Mouse (Mus musculus): ENCODE results near the gene Smarcc1.

DNA sequence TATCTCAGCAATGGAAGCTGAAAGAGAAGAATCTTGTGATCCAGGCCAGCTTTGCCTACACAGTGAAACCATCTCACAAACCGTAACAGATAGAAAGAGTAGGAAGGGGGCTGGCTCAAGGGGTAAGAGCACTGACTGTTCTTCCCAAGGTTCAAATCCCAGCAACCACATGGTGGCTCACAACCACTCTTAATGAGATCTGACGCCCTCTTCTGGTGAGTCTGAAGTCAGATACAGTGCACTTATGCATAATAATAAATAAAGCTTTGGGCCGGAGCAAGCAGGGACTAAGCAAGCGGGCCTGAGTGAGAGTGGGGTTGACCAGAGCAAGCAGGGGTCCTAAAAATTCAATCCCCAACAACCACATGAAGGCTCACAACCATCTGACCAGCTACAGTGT, 24.2 kb upstream of the Smarcc1 start:
- TF ChIP-seq CTCF (IDR thresholded peaks at IDR 0.05; ENCODE audit: borderline replicate concordance, insufficient read depth, low read length) (no peak), POLR2A (IDR thresholded peaks at IDR 0.05; ENCODE audit: low read depth, low read length) (no peak)

All from embryonic fibroblast, embryonic 13.5 days (primary cell).